Mouse (Mus musculus) neural tube, embryonic 15.5 days (tissue): ENCODE measurements around the gene Filip1l. TPM values are rescaled to one million over a fixed set of nuclear protein-coding genes. Genes with fewer than 3 reads are reported as not detected.

Experiments
- ATAC-seq: fragments of 200-750 bp; cut with Nextera tagmentation; 2 replicates; pipeline ENCODE4 v1.8.0; 2017; ENCODE audit warnings: mild to moderate bottlenecking, moderate TSS enrichment, moderate library complexity; ENCODE audit not compliant: low FRiP score
- H3K27ac ChIP-seq: fragments of 300-500 bp; sonication (generic); replicated peaks from 2 replicates; pipeline ENCODE4 v1.5.1; 2015; ENCODE audit warnings: mild to moderate bottlenecking, inconsistent platforms
- H3K27me3 ChIP-seq: fragments of 300-500 bp; sonication (generic); replicated peaks from 2 replicates; pipeline ENCODE4 v1.6.1; 2015; ENCODE audit warnings: inconsistent platforms
- H3K36me3 ChIP-seq: fragments of 300-500 bp; sonication (generic); 2 replicates; pipeline ENCODE4 v1.6.1; 2015; ENCODE audit warnings: inconsistent platforms
- H3K4me1 ChIP-seq: fragments of 300-500 bp; sonication (generic); 2 replicates; pipeline ENCODE4 v1.6.1; 2015; ENCODE audit warnings: inconsistent platforms
- H3K4me2 ChIP-seq: fragments of 300-500 bp; sonication (generic); 2 replicates; pipeline ENCODE4 v1.6.1; 2015; ENCODE audit warnings: inconsistent platforms, mild to moderate bottlenecking, moderate library complexity
- H3K4me3 ChIP-seq: fragments of 300-500 bp; sonication (generic); replicated peaks from 2 replicates; pipeline ENCODE4 v1.5.1; 2015; ENCODE audit warnings: mild to moderate bottlenecking, inconsistent platforms
- H3K9ac ChIP-seq: fragments of 300-500 bp; sonication (generic); replicated peaks from 2 replicates; pipeline ENCODE4 v1.6.1; 2015; ENCODE audit warnings: mild to moderate bottlenecking, inconsistent platforms
- H3K9me3 ChIP-seq: fragments of 300-500 bp; sonication (generic); replicated peaks from 2 replicates; pipeline ENCODE4 v1.6.1; 2016; ENCODE audit warnings: inconsistent platforms
- WGBS: fragments of 180-500 bp; shearing (Covaris S2); methylation state at CpG from one replicate; pipeline ENCODE4 v1.1.7; 2015; ENCODE audit warnings: mixed read lengths; 5-methylcytosine and 5-hydroxymethylcytosine counted together
- polyA plus RNA-seq: library from polyadenylated mRNA; unstranded; fragments of >200 nt; fragmentation: Nextera tagmentation; extraction: Ambion mirVana; gene quantifications from 2 replicates; pipeline ENCODE4 v1.2.1, GENCODE M21; 2015

Filip1l gene
- polyA plus RNA-seq, 1 experiment from 2014 or later, result 3.3 TPM

- H3K9me3 ChIP-seq, result 0 out of 2 replicates have a peak, but pooled peaks cover 5% of the 10 kb centered on the region
- no peak overlapping the region for H3K4me3 ChIP-seq
- H3K9ac ChIP-seq, result no peak overlapping the region
- no peak overlapping the region for H3K4me2 ChIP-seq
- no peak for ATAC-seq
- no peak overlapping the region for H3K27ac ChIP-seq
- no peaks in the 10 kb centered on the region for H3K4me1 ChIP-seq
- 93% methylated on average over 2 of the region's 2 CpGs for WGBS
- no peaks in the 10 kb centered on the region for H3K27me3 ChIP-seq
- H3K36me3 ChIP-seq, result no peaks in the 10 kb centered on the region
Observed at GRCm38 (mm10) chr16:57478451-57478850, 125.6 kb downstream of the Filip1l start.

GRCm38 (mm10) chr16:57479776-57480175 is 126.9 kb downstream of the Filip1l start:
- peaks cover 9% of the 10 kb centered on the region; the same call in 1 of the 2 replicates for H3K4me1 ChIP-seq
- no peak for ATAC-seq
- 59% methylated on average over 5 of the region's 5 CpGs for WGBS

GRCm38 (mm10) chr16:57482264-57482663 is 129.4 kb downstream of the Filip1l start:
- 60% methylated on average over 6 of the region's 6 CpGs for WGBS
- no peak overlapping the region for H3K27ac ChIP-seq
- no peak overlapping the region for H3K4me2 ChIP-seq
- H3K27me3 ChIP-seq, result no peaks in the 10 kb centered on the region
- no peak overlapping the region for H3K9ac ChIP-seq
- H3K36me3 ChIP-seq, result no peaks in the 10 kb centered on the region
- no peak for ATAC-seq
- H3K4me3 ChIP-seq, result no peak overlapping the region
- peaks cover 9% of the 10 kb centered on the region; the same call in 1 of the 2 replicates for H3K4me1 ChIP-seq
- H3K9me3 ChIP-seq, result no peaks in the 10 kb centered on the region

More at GRCm38 (mm10) chr16:57479776-57480175, 126.9 kb downstream of the Filip1l start:
- H3K4me2 ChIP-seq, result no peak overlapping the region
- H3K9me3 ChIP-seq, result 0 out of 2 replicates have a peak, but pooled peaks cover 5% of the 10 kb centered on the region
- no peaks in the 10 kb centered on the region for H3K27me3 ChIP-seq
- H3K4me3 ChIP-seq, result no peak overlapping the region
- no peaks in the 10 kb centered on the region for H3K36me3 ChIP-seq
- no peak overlapping the region for H3K9ac ChIP-seq
- no peak overlapping the region for H3K27ac ChIP-seq

GRCm38 (mm10) chr16:57482911-57483310 is 130.0 kb downstream of the Filip1l start:
- Histone ChIP-seq H3K4me2 (no peak overlapping the region), H3K9ac (no peak overlapping the region), H3K4me1 (peaks cover 9% of the 10 kb centered on the region; the same call in 1 of the 2 replicates), H3K27ac (no peak overlapping the region), H3K27me3 (no peaks in the 10 kb centered on the region), H3K9me3 (no peaks in the 10 kb centered on the region), H3K4me3 (no peak overlapping the region), H3K36me3 (no peaks in the 10 kb centered on the region)
- ATAC-seq, result no peak
- WGBS, result 78% methylated on average over 4 of the region's 4 CpGs

GRCm38 (mm10) chr16:57483503-57483902 is 130.6 kb downstream of the Filip1l start:
- 93% methylated on average over 2 of the region's 2 CpGs for WGBS
- H3K4me3 ChIP-seq, result no peak overlapping the region
- H3K4me1 ChIP-seq, result peaks cover 9% of the 10 kb centered on the region; the same call in 1 of the 2 replicates
- no peaks in the 10 kb centered on the region for H3K36me3 ChIP-seq
- no peak overlapping the region for H3K4me2 ChIP-seq
- H3K9me3 ChIP-seq, result no peaks in the 10 kb centered on the region
- ATAC-seq, result no peak
- no peak overlapping the region for H3K27ac ChIP-seq
- no peaks in the 10 kb centered on the region for H3K27me3 ChIP-seq
- H3K9ac ChIP-seq, result no peak overlapping the region

- Histone ChIP-seq H3K27ac (no peak overlapping the region), H3K27me3 (no peaks in the 10 kb centered on the region), H3K4me3 (no peak overlapping the region), H3K9me3 (no peaks in the 10 kb centered on the region), H3K9ac (no peak overlapping the region), H3K4me1 (peaks cover 9% of the 10 kb centered on the region; the same call in 1 of the 2 replicates), H3K4me2 (no peak overlapping the region), H3K36me3 (no peaks in the 10 kb centered on the region)
- ATAC-seq, result no peak
- 46% methylated on average over 12 of the region's 12 CpGs for WGBS
Observed at GRCm38 (mm10) chr16:57484043-57484795, 131.3 kb downstream of the Filip1l start.

GRCm38 (mm10) chr16:57485265-57485664 is 132.4 kb downstream of the Filip1l start:
- no peak overlapping the region for H3K27ac ChIP-seq
- no peaks in the 10 kb centered on the region for H3K9me3 ChIP-seq
- peaks cover 9% of the 10 kb centered on the region; the same call in 1 of the 2 replicates for H3K4me1 ChIP-seq
- no peak for ATAC-seq
- whole genome bisulfite sequencing, result 63% methylated on average over 9 of the region's 9 CpGs
- no peaks in the 10 kb centered on the region for H3K36me3 ChIP-seq
- no peak overlapping the region for H3K9ac ChIP-seq
- no peaks in the 10 kb centered on the region for H3K27me3 ChIP-seq
- H3K4me2 ChIP-seq, result no peak overlapping the region
- H3K4me3 ChIP-seq, result no peak overlapping the region

GRCm38 (mm10) chr16:57486266-57486665 is 133.4 kb downstream of the Filip1l start:
- peaks cover 9% of the 10 kb centered on the region; the same call in 1 of the 2 replicates for H3K4me1 ChIP-seq
- no peaks in the 10 kb centered on the region for H3K27me3 ChIP-seq
- H3K27ac ChIP-seq, result no peak overlapping the region
- H3K36me3 ChIP-seq, result no peaks in the 10 kb centered on the region
- no peak overlapping the region for H3K4me2 ChIP-seq
- H3K9me3 ChIP-seq, result no peaks in the 10 kb centered on the region
- no peak for ATAC-seq
- H3K4me3 ChIP-seq, result no peak overlapping the region
- WGBS, result 92% methylated on average over 5 of the region's 5 CpGs
- no peak overlapping the region for H3K9ac ChIP-seq

- Histone ChIP-seq H3K27me3 (no peaks in the 10 kb centered on the region), H3K27ac (no peak overlapping the region), H3K4me1 (peaks cover 9% of the 10 kb centered on the region; the same call in 1 of the 2 replicates), H3K4me2 (no peak overlapping the region), H3K9ac (no peak overlapping the region), H3K9me3 (no peaks in the 10 kb centered on the region), H3K4me3 (no peak overlapping the region), H3K36me3 (no peaks in the 10 kb centered on the region)
- ATAC-seq, result no peak
Observed at GRCm38 (mm10) chr16:57488661-57489060, 135.8 kb downstream of the Filip1l start.

- no peak overlapping the region for H3K4me3 ChIP-seq
- H3K9ac ChIP-seq, result no peak overlapping the region
- WGBS, result 92% methylated on average over 8 of the region's 8 CpGs
- H3K4me2 ChIP-seq, result no peak overlapping the region
- no peaks in the 10 kb centered on the region for H3K4me1 ChIP-seq
- no peak overlapping the region for H3K27ac ChIP-seq
- no peaks in the 10 kb centered on the region for H3K27me3 ChIP-seq
- no peaks in the 10 kb centered on the region for H3K36me3 ChIP-seq
- H3K9me3 ChIP-seq, result no peaks in the 10 kb centered on the region
- ATAC-seq, result no peak
Observed at GRCm38 (mm10) chr16:57490691-57491090, 137.8 kb downstream of the Filip1l start.

GRCm38 (mm10) chr16:57491853-57492252 is 139.0 kb downstream of the Filip1l start:
- H3K27ac ChIP-seq, result no peak overlapping the region
- H3K27me3 ChIP-seq, result no peaks in the 10 kb centered on the region
- no peak overlapping the region for H3K9ac ChIP-seq
- H3K4me2 ChIP-seq, result no peak overlapping the region
- ATAC-seq, result no peak
- WGBS, result 91% methylated on average over 4 of the region's 4 CpGs
- no peaks in the 10 kb centered on the region for H3K9me3 ChIP-seq
- 0 out of 2 replicates have a peak, but pooled peaks cover 4% of the 10 kb centered on the region for H3K4me1 ChIP-seq
- H3K4me3 ChIP-seq, result no peak overlapping the region
- H3K36me3 ChIP-seq, result no peaks in the 10 kb centered on the region

GRCm38 (mm10) chr16:57495476-57496203 is 142.7 kb downstream of the Filip1l start:
- 81% methylated on average over 10 of the region's 10 CpGs for WGBS
- no peak overlapping the region for H3K4me2 ChIP-seq
- ATAC-seq, result no peak
- no peak overlapping the region for H3K4me3 ChIP-seq
- H3K27me3 ChIP-seq, result no peaks in the 10 kb centered on the region
- H3K4me1 ChIP-seq, result 0 out of 2 replicates have a peak, but pooled peaks cover 6% of the 10 kb centered on the region
- no peaks in the 10 kb centered on the region for H3K9me3 ChIP-seq
- no peak overlapping the region for H3K9ac ChIP-seq
- H3K27ac ChIP-seq, result no peak overlapping the region
- H3K36me3 ChIP-seq, result no peaks in the 10 kb centered on the region
